Mouse (Mus musculus): ENCODE data around the gene Cfap20. TPM values are rescaled to one million over a fixed set of nuclear protein-coding genes. Genes with fewer than 3 reads are reported as not detected.

Gene Cfap20
- polyA plus RNA-seq, 1 experiment from 2014 or later: 156 TPM

- H3K4me2 ChIP-seq: no peak overlapping the region
- 49% methylated on average over 5 of the region's 5 CpGs for WGBS
- H3K27me3 ChIP-seq: no peaks in the 10 kb centered on the region
- H3K4me3 ChIP-seq: no peak overlapping the region
- H3K27ac ChIP-seq: no peak overlapping the region
- no peak for ATAC-seq (ENCODE audit: insufficient number of reproducible peaks, insufficient read depth, low FRiP score, low TSS enrichment, low read depth)
- no peak overlapping the region for H3K9ac ChIP-seq
- H3K9me3 ChIP-seq: 0 out of 2 replicates have a peak, but pooled peaks cover 3% of the 10 kb centered on the region
- H3K4me1 ChIP-seq: peaks cover 18% of the 10 kb centered on the region
- no peaks in the 10 kb centered on the region for H3K36me3 ChIP-seq
Measured at GRCm38 (mm10) chr8:95437341-95437992, 2.8 kb upstream of the Cfap20 start.

GRCm38 (mm10) chr8:95435930-95436329 is 1.3 kb upstream of the Cfap20 start:
- 0 out of 2 replicates have a peak, but pooled peaks cover 3% of the 10 kb centered on the region for H3K9me3 ChIP-seq
- no peak overlapping the region for H3K27ac ChIP-seq
- H3K4me3 ChIP-seq: no peak overlapping the region
- 90% methylated on average over 3 of the region's 3 CpGs for WGBS
- ATAC-seq (ENCODE audit: insufficient number of reproducible peaks, insufficient read depth, low FRiP score, low TSS enrichment, low read depth): no peak
- H3K9ac ChIP-seq: no peak overlapping the region
- no peaks in the 10 kb centered on the region for H3K36me3 ChIP-seq
- no peak overlapping the region for H3K4me2 ChIP-seq
- H3K4me1 ChIP-seq: peaks cover 26% of the 10 kb centered on the region
- no peaks in the 10 kb centered on the region for H3K27me3 ChIP-seq

- ATAC-seq (ENCODE audit: insufficient number of reproducible peaks, insufficient read depth, low FRiP score, low TSS enrichment, low read depth): no peak
- Histone ChIP-seq H3K9ac (no peak overlapping the region), H3K27me3 (no peaks in the 10 kb centered on the region), H3K4me3 (peak overlapping the region; percentile 92; the same call in 1 of the 2 replicates), H3K36me3 (no peaks in the 10 kb centered on the region), H3K4me1 (peaks cover 31% of the 10 kb centered on the region), H3K27ac (no peak overlapping the region; the same call in 1 of the 2 replicates), H3K4me2 (peak overlapping the region; percentile 89), H3K9me3 (0 out of 2 replicates have a peak, but pooled peaks cover 3% of the 10 kb centered on the region)
- 94% methylated on average over 9 of the region's 9 CpGs for WGBS
Measured at GRCm38 (mm10) chr8:95435471-95435870, 802 bp upstream of the Cfap20 start.

GRCm38 (mm10) chr8:95434233-95434632 is 436 bp downstream of the Cfap20 start:
- H3K9ac ChIP-seq: peak overlapping the region; percentile 96
- peaks cover 43% of the 10 kb centered on the region for H3K4me1 ChIP-seq
- peak; percentile 8 for ATAC-seq (ENCODE audit: insufficient number of reproducible peaks, insufficient read depth, low FRiP score, low TSS enrichment, low read depth)
- H3K27ac ChIP-seq: peak overlapping the region; percentile 92
- no peaks in the 10 kb centered on the region for H3K36me3 ChIP-seq
- H3K4me2 ChIP-seq: peak overlapping the region; percentile 89
- H3K4me3 ChIP-seq: peak overlapping the region; percentile 92
- WGBS: under 1% methylated on average over 25 of the region's 25 CpGs
- 0 out of 2 replicates have a peak, but pooled peaks cover 3% of the 10 kb centered on the region for H3K9me3 ChIP-seq
- no peaks in the 10 kb centered on the region for H3K27me3 ChIP-seq

GRCm38 (mm10) chr8:95433124-95433523 is 1.5 kb downstream of the Cfap20 start:
- Histone ChIP-seq H3K36me3 (no peaks in the 10 kb centered on the region), H3K4me3 (peak overlapping the region; percentile 92), H3K9me3 (0 out of 2 replicates have a peak, but pooled peaks cover 3% of the 10 kb centered on the region), H3K4me1 (peaks cover 53% of the 10 kb centered on the region), H3K4me2 (peak overlapping the region; percentile 89), H3K27me3 (no peaks in the 10 kb centered on the region), H3K9ac (peak overlapping the region; percentile 96), H3K27ac (no peak overlapping the region)
- ATAC-seq (ENCODE audit: insufficient number of reproducible peaks, insufficient read depth, low FRiP score, low TSS enrichment, low read depth): no peak
- WGBS: 69% methylated on average over 4 of the region's 4 CpGs

- Histone ChIP-seq H3K4me3 (no peak overlapping the region; the same call in 1 of the 2 replicates), H3K27ac (no peak overlapping the region), H3K9me3 (0 out of 2 replicates have a peak, but pooled peaks cover 3% of the 10 kb centered on the region), H3K36me3 (no peaks in the 10 kb centered on the region), H3K27me3 (no peaks in the 10 kb centered on the region), H3K4me1 (peaks cover 59% of the 10 kb centered on the region), H3K9ac (peak overlapping the region; percentile 96; the same call in 1 of the 2 replicates), H3K4me2 (peak overlapping the region; percentile 89)
- WGBS: 81% methylated on average over 3 of the region's 3 CpGs
- ATAC-seq (ENCODE audit: insufficient number of reproducible peaks, insufficient read depth, low FRiP score, low TSS enrichment, low read depth): no peak
Measured at GRCm38 (mm10) chr8:95432471-95432870, 2.2 kb downstream of the Cfap20 start.

GRCm38 (mm10) chr8:95429945-95430344 is 4.7 kb downstream of the Cfap20 start:
- H3K9ac ChIP-seq: peak overlapping the region; percentile 51; the same call in 1 of the 2 replicates
- H3K36me3 ChIP-seq: no peaks in the 10 kb centered on the region
- peak overlapping the region; percentile 40 for H3K4me2 ChIP-seq
- ATAC-seq (ENCODE audit: insufficient number of reproducible peaks, insufficient read depth, low FRiP score, low TSS enrichment, low read depth): no peak
- peak overlapping the region; percentile 66 for H3K27ac ChIP-seq
- no peaks in the 10 kb centered on the region for H3K9me3 ChIP-seq
- peak overlapping the region; percentile 2; the same call in 1 of the 2 replicates for H3K4me3 ChIP-seq
- H3K27me3 ChIP-seq: no peaks in the 10 kb centered on the region
- H3K4me1 ChIP-seq: peaks cover 69% of the 10 kb centered on the region
- 19% methylated on average over 3 of the region's 3 CpGs for WGBS

GRCm38 (mm10) chr8:95427594-95428535 is 6.8 kb downstream of the Cfap20 start:
- ATAC-seq (ENCODE audit: insufficient number of reproducible peaks, insufficient read depth, low FRiP score, low TSS enrichment, low read depth): no peak
- WGBS: 33% methylated on average over 12 of the region's 12 CpGs
- Histone ChIP-seq H3K36me3 (peaks cover 4% of the 10 kb centered on the region; the same call in 1 of the 2 replicates), H3K4me3 (no peak overlapping the region), H3K9ac (no peak overlapping the region), H3K4me1 (peaks cover 56% of the 10 kb centered on the region), H3K27ac (peak overlapping the region; percentile 75), H3K27me3 (no peaks in the 10 kb centered on the region), H3K4me2 (peak overlapping the region; percentile 34), H3K9me3 (no peaks in the 10 kb centered on the region)

- H3K9ac ChIP-seq: no peak overlapping the region
- ATAC-seq (ENCODE audit: insufficient number of reproducible peaks, insufficient read depth, low FRiP score, low TSS enrichment, low read depth): no peak
- peaks cover 15% of the 10 kb centered on the region for H3K36me3 ChIP-seq
- H3K27ac ChIP-seq: peak overlapping the region; percentile 75
- H3K4me2 ChIP-seq: no peak overlapping the region
- no peaks in the 10 kb centered on the region for H3K9me3 ChIP-seq
- peaks cover 46% of the 10 kb centered on the region for H3K4me1 ChIP-seq
- 54% methylated on average over 2 of the region's 2 CpGs for WGBS
- no peak overlapping the region for H3K4me3 ChIP-seq
- H3K27me3 ChIP-seq: no peaks in the 10 kb centered on the region
Measured at GRCm38 (mm10) chr8:95426781-95427281, 7.8 kb downstream of the Cfap20 start.

GRCm38 (mm10) chr8:95424682-95425081 is 10.0 kb downstream of the Cfap20 start:
- Histone ChIP-seq H3K9me3 (no peaks in the 10 kb centered on the region), H3K4me1 (peaks cover 30% of the 10 kb centered on the region), H3K9ac (no peak overlapping the region), H3K36me3 (peaks cover 35% of the 10 kb centered on the region), H3K27me3 (no peaks in the 10 kb centered on the region), H3K4me2 (no peak overlapping the region), H3K4me3 (no peak overlapping the region), H3K27ac (no peak overlapping the region)
- no peak for ATAC-seq (ENCODE audit: insufficient number of reproducible peaks, insufficient read depth, low FRiP score, low TSS enrichment, low read depth)
- WGBS: 88% methylated on average over 7 of the region's 7 CpGs

GRCm38 (mm10) chr8:95422193-95422810 is 12.4 kb downstream of the Cfap20 start:
- Histone ChIP-seq H3K36me3 (peaks cover 48% of the 10 kb centered on the region), H3K4me2 (no peak overlapping the region), H3K4me3 (no peak overlapping the region), H3K27me3 (no peaks in the 10 kb centered on the region), H3K9me3 (no peaks in the 10 kb centered on the region), H3K27ac (no peak overlapping the region), H3K9ac (no peak overlapping the region), H3K4me1 (peaks cover 8% of the 10 kb centered on the region)
- ATAC-seq (ENCODE audit: insufficient number of reproducible peaks, insufficient read depth, low FRiP score, low TSS enrichment, low read depth): no peak; the same call in 1 of the 2 replicates
- WGBS: 89% methylated on average over 14 of the region's 14 CpGs
